Mouse (Mus musculus): ENCODE results near the gene Otop2.

Gene Otop2

GRCm38 (mm10) chr11:115381276-115381675, 74.3 kb downstream of the Otop2 start:
- DNase-seq (ENCODE audit: low read depth, low spot score) = no peak

Measured in ZHBTc4 (cell line).